Mouse (Mus musculus): ENCODE data around the gene Fhit. TPM values are rescaled to one million over a fixed set of nuclear protein-coding genes. Genes with fewer than 3 reads are reported as not detected.
"Not testable (repeated sequence)": the region's sequence is repeated elsewhere in the genome, so short reads cannot be mapped to it uniquely, and the experiment has no call there.

Fhit gene
- total RNA-seq, 2 experiments from 2014 or later: 5.1 to 6.5 TPM

DNA sequence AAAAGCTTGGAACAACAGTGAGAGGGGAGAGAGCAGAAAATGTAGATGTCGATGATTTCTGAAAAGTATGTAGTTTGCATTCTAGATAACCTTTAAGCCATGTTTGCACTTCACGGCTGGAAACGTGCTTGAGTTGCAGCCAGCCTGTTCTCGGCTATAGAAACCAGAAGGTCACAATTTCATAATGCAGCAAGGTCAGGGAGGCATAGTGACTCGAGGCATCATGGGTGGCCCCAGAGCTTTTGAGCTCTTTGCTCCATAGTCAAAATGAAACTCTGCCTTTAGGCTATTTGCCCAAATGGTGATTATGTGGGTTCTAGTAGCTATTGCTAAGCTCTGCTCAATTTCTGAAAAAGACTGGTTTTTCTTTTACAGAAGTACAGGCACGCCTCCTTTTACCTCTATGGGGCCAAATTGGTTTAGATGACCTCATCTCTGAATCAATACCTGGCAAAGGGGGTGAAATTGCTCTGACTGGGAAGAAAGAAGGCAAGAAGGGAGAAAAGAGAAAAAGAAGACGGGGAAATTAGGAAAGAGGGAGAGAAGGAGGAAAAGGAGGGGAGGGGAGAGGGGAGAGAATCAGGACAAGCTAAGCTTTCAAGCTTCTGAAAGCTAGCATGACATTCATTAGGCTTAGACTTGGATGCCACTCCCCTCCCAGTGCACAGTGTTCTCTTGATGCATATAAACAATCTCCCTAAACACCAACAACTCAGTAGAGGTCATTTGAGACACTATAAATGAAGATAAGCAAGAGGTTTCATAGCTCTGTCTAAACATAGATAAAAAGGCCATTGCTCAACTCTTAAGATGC, 1148.6 kb downstream of the Fhit start:
- no peak for DNase-seq (ENCODE audit: low spot score in 2 of 2)

DNA sequence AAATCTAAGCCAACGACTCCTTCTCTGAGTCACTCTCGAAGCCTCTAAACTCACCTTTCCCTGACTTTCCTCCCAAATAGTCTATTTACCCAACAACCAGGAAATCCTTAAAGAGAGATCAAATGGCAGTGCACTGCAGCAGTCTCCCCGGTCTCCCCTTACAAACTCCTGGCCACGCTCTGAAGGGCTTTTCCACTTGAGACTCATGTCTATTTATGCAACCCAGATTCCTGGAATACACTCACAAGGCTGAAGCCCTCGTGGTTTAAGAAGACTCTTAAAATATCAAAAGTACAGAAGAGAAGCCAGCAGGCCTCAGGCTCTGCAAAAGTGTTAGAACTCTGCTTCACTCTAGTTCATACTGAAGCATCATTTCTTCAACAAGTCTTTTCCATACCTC, 1155.6 kb downstream of the Fhit start:
- no peak for DNase-seq (ENCODE audit: low spot score in 2 of 2)

DNA sequence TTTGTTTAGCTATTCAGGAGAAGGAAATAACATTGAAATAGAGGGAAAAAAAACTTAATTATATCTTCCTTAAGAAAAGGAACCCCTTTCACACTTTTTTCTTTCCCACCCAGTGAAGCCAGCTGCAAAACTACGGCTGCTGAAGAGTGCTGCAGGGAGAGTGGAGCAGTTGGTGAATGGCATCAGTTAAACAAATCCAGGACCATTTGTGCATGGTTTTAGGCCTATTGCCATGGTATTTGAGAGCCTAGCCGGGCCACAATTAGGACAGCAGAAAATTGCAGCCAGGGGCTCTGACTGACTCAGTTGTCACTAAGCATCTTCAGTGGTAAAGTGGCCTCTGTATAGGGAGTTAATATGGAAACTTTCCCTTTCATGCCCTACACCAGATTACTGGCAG, 1158.0 kb downstream of the Fhit start:
- peak in 1 of 2 experiments; percentile 33 for DNase-seq (ENCODE audit: low spot score in 2 of 2)

DNA sequence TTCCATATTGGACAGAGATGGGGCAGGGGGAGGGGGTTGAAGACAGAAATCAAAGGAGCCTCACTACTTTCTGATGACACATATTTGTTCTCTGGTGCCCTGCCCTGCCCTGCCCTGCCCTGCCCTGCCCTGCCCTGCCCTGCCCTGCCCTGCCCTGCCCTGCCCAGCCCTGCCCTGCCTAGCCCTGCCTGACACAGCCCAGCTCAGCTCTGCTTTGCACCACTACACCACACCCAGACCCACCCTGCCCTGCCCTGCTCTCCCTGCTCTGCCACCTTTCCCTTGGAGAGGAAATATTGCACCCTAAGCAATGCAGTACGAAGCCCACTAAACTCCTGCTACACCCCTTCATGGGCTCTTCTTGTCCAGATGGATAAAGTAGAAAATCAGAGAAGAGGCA, 1171.2 kb downstream of the Fhit start:
- DNase-seq (ENCODE audit: low spot score in 2 of 2): no peak

DNA sequence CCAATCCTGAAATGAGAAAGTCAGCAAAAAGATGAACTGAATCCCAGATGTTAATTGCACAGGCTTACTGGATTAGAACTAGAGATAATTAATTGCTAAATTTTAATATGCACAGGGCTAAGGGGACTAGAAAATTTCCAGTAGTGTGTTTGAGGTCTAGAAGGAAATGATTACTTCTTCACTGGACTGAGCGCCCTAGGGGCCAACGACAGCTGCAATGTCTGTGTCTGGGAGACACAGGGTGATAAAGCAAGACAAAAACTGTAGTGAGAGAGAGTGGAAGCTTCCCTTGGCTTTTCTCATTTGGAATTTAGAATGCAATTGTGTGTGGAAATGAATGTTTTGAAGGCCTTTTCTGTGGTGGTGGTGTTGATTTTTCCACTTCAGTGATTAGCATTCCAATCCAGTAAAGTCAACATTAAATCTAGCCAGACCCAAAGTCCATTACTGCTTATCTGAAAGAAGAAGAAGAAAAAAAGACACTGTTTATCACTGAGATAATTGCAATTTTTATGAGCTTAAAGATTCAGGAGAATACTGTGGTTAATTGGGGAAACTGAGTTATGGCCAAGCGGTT, 1184.8 kb downstream of the Fhit start:
- no peak for DNase-seq (ENCODE audit: low spot score in 2 of 2)

DNA sequence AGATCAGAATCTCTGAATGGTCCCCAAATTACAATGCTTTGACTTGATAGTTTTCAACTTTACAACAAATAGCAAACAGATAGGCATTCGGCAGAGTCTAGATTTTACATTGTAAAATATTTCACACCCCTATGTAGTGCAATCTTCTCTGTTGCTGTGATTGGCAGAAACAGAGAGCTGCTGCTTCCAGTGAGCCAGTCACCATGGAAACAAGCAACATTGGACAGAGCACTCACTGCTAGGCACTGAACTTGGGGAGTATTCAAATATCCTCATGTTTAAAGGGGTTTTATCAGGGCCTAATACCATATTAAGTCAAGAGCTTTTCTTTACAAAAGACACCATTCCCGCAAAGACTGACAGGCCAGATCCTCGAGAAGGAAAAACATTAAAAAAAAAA, 1187.4 kb downstream of the Fhit start:
- DNase-seq (ENCODE audit: low spot score in 2 of 2): peak in 1 of 2 experiments; percentile 62

DNA sequence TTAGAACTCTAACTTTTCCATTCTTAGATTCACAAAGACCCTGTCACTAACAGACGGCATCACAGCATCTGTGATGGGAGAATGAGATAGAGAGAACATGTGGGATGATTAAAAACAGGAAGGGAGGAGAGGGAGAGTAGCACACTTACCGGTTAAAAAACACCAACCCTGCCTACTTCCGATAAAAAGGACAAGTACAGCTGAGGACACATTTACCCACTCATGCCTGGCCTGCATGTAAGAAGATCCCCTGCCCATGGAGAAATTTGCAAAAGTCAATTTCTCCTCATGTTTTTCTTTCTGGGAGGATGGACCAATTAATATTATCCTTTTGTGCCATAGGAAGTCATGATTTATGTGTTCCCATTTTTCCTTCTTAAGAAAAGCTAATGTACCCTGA, 1198.0 kb downstream of the Fhit start:
- DNase-seq (ENCODE audit: low spot score in 2 of 2): no peak

DNA sequence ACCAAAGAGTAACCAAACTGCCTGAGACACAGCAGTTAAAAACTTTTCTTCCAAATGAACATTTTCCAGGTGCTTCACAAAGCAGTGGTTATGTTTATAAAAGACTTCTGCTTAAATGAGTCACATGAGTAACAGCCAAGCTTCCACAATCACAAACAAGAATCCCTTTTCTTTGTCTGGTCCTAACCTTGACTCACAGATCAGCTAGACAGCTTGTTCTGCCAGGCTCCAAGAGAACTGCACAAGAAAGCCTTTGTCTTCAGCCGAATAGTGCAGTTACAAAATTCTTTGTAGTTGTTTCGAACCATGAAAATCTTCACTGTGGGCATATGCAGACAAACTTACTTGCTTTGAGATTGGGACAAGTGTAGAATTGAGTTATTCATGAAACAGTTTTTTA, 1201.4 kb downstream of the Fhit start:
- DNase-seq (ENCODE audit: low spot score in 2 of 2): no peak

DNA sequence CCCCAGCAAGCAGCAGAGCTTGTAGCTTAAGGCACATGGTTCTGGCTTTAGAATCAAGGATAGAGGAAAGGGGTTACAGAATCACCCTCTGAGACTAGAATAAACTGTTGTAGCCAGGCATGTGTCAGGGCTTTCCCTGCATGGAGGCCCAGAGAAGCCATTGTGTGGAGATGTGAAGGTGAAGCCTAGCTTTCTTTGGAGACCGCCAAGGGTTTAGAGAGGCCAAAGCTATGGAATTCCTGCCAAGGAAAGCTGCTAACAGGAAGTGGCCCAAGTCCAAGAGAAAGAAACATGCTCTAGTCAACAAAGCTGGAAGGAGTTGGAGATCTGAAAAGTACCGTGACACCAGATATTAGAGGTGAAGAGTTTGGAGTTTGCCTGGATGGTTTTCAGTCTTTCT, 1262.3 kb downstream of the Fhit start:
- DNase-seq (ENCODE audit: low spot score in 2 of 2): no peak

DNA sequence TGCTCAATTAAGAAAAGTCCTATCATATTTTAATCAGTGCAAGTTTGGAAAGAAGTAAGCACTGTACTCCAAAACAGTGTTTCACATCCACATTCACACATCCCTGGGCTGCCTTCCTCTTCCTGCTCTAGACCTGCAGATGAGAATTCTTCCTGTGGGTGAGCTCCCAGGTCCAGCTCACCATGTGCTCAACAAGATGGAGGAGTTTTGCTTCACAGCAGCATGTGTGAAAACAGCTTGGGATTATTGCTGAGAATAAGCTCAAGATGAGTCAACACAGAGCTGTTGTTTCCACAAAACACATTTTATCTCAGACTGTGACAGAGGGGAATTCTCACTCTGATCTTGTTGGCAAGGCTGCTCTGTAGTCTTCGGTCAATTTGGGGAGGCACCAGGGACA, 1265.3 kb downstream of the Fhit start:
- peak; percentile 9 for DNase-seq (ENCODE audit: low spot score in 2 of 2)

DNA sequence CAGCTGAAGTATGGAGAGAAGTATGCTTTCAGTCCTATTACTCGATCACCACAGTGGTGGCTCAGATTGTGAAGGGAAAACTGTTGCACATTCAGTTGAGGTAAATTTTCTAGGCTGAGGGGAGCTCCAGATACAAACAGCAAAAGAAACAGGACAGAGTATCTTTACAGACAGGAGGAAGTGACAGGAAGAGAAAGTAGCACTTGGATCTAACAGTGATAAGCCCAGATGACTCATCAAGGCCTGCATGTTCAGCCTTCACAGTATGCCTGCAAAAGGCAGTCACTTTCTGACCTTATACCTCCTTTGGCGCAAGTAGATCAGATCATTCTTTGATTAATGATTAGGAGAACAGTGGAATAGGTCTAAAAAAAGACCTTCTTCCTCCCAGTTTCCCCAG, 1309.8 kb downstream of the Fhit start:
- DNase-seq (ENCODE audit: low spot score in 2 of 2): no peak

DNA sequence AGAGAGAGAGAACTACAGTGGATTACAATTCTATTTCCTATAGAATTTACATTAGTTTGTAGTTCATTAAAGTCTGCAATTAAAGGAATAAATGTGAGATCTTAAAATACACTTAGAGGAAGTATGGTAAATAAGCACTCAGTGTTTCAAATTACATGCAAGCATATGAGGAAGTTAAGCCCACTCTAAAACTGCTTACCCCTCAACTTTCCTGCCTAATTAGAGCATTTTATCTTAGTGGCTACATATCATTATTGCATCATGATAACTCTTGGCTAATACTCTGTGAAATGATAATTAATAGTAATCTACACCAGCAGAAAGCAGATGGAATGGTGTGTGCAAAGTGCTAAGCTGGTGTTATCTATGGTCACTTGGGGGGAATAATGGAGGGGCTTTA, 1329.5 kb downstream of the Fhit start:
- DNase-seq (ENCODE audit: low spot score in 2 of 2): no peak

DNA sequence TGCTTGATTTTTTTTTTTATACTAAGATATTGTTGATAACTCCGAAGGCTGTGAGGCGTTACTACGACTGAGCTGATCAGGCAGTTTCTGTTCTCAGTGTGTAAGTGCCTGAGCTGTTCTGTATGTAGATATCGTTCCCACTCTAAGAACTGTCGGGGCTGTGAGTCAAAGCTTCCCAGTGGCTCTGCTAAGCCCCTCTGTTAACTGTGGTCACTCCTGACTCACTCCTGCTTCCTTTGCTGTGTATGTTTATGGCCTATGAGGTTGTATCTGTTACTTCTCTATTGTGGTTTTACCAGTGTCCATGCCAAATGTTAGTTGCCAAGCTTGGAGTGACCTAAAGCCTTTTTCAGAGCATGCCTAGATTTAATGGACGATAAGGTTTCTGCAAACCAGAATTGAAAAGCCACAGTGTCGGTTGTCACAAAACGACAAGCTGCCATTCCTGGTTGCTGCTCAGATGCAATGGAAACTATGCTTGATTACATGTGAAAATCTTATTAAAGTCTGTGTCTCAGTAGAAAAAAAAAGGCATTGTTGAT, 1333.1 kb downstream of the Fhit start:
- DNase-seq (ENCODE audit: low spot score in 2 of 2): not testable (repeated sequence)

DNA sequence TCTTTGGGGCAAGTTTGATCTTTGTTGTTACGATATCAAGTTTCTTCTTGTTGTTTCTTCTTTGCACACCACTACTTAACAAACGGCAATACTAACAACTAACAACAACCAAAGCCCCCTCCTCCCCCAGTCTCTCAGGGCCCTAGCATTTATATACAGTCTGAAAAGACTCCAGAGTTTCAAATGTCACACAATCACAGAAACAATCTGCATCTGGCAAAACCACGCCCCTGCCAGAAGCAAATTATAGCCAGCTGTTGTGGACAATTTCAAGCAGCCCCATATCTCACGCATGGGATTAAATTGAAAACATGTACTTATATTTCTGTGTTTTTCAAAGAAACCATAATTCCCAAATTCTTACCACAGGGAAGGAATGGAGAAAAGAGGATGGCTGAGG, 1345.9 kb downstream of the Fhit start:
- no peak for DNase-seq (ENCODE audit: low spot score in 2 of 2)

DNA sequence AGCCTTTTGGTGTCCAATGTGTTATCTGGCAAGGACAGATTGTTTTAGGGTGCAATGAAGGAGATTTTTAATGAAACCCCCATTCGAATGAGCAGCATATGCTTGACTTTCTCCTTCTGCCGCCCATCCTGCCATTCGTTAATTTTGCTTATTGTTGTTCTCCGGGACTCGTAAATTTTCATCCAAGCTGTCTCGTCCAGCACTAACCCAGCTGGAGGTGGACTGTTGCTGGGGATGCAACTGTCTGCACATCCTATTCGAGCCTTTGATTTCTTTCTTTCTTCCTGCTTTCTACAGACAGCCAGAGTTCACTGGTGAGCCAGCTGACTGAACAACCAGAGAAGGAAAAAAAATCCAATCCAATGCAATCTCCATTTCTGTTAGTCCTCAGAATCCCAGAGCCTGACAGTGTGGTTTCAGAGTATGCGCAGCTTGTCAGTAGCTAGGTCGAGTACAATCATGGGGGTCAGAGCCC, 1350.0 kb downstream of the Fhit start:
- peak; percentile 62 to 73 for DNase-seq (ENCODE audit: low spot score in 2 of 2)

DNA sequence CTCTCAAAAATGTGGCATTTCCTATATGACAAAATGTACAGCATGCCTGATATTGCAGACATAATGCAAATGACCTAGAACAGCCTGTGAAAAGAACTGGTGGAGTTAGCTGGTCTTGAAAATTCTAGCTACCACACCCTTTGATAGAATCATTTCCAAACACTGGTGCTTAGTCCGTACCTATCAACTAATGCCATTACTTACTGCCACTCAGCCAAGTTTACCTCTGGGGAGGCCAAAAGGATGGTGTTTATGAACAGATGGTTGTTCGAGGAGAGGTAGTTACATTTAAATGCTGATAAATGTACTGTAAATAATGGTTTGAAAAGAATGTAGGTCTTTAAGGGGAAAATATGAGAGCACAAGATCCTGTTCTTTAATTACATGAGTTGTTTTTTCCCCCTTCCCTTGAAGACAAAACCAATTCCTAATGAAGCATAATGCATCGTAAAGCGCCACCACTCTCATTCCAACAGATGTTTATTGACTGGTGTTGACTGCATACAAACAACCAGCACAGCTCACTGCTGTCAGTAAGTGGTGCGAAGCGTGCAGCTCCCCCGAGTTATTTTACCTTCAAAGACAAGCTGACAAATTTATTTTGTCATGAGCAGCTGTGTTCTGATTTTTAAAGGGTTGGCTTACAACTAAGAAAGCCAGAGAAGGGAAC, 1350.5 kb downstream of the Fhit start:
- DNase-seq (ENCODE audit: low spot score in 2 of 2): no peak

DNA sequence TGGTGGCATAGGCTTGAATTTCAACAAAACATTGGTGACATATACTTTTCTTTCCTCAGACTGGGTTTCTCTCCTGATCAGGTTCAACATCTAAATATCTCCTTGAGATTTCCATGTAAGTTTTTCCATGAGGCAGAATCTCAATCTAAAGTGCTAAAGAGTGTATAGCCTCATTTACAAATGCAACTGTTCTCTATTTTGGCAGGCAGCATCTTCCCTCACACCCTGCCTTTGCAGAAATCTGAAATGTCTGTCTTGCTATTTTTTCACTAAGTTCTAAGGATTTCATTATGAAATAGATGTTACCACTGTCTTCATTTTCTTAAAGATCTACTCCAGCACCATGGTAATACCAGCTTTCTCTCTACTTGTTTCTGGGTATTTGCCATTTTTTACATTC, 1368.4 kb downstream of the Fhit start:
- no peak for DNase-seq (ENCODE audit: low spot score in 2 of 2)

DNA sequence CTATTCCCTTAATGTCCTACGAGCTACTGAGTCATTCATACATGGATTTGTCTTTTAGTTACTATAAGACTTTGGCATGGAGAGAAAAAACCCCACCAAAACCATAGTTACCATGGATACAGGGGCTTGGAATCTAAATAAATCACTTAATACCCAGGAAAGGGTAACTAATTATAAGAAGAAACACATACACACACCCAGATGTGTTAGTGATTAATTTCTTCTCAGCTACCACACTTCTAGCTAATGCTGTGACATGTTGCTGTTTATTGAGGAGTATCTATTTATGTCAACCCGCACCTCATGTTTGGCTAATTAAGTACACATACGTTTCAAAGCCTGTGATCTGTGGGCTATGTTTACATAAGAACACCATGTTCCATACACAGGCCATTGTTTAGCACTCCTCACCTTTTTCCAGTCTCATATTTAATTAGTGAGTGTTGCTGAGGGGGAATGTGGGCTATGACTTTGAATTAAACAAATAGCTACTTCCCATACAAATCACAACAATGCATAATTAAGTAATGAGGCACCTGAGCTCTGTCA, 1373.4 kb downstream of the Fhit start:
- DNase-seq (ENCODE audit: low spot score in 2 of 2): no peak

DNA sequence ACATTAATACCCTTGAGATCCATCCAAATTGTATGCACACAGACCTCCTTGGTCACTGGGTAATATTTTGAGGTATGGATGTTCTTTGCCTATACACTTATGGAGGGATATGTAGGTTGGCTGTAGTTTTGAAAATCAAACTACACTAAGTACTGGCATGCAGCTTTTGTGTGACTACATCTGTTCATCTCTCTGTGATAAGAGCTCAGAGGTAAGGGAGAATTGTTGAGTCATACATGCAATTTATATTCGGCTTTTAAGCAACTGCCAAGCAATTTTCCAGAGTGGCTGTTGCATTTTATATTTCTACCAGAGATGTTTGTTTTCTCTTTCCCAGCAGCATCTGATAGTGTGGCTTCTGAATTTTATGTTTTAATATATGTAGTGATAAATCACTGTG, 1374.4 kb downstream of the Fhit start:
- DNase-seq (ENCODE audit: low spot score in 2 of 2): no peak

DNA sequence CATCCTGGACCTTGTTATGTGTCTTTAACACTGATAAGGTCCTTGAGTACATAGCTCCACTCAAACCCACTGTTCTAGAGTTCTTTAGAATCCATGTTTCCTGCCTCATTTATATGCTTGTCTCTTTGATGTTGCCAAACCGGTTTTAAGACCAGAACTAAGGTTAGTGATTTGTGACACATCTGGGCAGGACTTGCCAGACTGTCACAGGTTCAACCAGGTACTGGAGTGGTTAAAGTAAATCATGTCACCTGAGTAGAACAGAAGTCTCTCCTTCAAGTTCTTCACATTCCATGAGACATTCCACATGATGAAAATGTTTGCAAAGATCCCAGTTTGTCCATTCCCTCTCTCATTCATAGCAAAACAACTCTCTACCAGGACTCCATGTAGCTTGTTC, 1376.0 kb downstream of the Fhit start:
- no peak for DNase-seq (ENCODE audit: low spot score in 2 of 2)

DNA sequence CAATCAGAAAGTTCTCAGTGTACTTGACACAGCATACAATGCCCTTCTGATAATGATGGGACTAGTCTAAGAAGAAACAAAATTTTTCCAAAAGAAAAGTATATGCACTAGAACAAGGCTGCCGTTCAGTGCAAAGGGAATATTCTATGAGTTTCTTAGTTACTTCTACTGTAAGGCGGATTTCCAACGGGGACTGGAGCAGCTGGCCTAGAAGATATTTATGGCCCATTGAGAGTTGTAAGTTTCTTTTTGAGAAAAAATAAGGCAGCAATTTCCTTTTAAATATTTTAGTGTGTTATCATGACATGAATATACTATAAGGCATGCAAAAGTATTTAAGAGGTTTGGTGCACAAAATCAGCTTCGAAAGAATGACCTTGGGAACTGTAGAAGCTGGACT, 1410.5 kb downstream of the Fhit start:
- DNase-seq (ENCODE audit: low spot score in 2 of 2): no peak

DNA sequence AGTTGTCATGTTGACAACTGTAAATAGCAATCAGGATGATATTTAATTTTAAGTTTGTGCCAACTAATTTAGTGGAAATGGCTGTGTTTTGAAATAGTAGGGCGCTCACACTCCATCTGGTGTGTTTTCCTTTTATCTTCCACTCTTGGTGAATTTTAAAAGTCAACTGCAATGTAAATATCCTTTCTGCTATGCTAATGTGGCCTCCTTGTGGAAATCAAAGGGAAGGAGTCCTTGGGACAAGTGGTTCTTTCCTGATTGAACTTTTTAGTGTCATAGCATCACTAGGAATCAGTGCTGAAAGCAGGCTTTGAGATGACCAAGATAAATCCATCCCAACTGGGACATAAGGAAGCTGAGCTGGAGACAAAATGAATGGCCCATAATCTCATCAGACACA, 1413.1 kb downstream of the Fhit start:
- peak in 1 of 2 experiments; percentile 20 for DNase-seq (ENCODE audit: low spot score in 2 of 2)

Measured in layer of hippocampus, postnatal 14 days (tissue).